Mouse (Mus musculus) ES-E14 (cell line): ENCODE results near the gene Sphk2. TPM values are rescaled to one million over a fixed set of nuclear protein-coding genes. Genes with fewer than 3 reads are reported as not detected.

Experiments used
- DNase-seq: peaks from one replicate; pipeline ENCODE4 v3.0.0-alpha.2; 2013; ENCODE audit warnings: low read depth, low spot score
- H3K27ac ChIP-seq: 2 replicates; pipeline ENCODE4 v1.5.1; 2012; ENCODE audit warnings: low read depth, mild to moderate bottlenecking, low read length, moderate library complexity, mixed read lengths; ENCODE audit not compliant: poor library complexity, insufficient read depth, severe bottlenecking
- H3K36me3 ChIP-seq: 2 replicates; pipeline ENCODE4 v1.6.1; 2012; ENCODE audit warnings: mild to moderate bottlenecking, low read length, moderate library complexity, mixed read lengths; ENCODE audit not compliant: control insufficient read depth, poor library complexity, insufficient read depth, severe bottlenecking
- H3K4me1 ChIP-seq, 2 experiments: fragments of 150-350 bp in 1 of 2; sonication (generic) in 1 of 2; 2 replicates each; pipeline ENCODE4 v1.6.1; 2012; ENCODE audit warnings: low read length in 2 of 2, mild to moderate bottlenecking in 1 of 2, mixed read lengths in 1 of 2; ENCODE audit not compliant: control insufficient read depth in 2 of 2, insufficient read depth in 2 of 2, poor library complexity in 1 of 2
- H3K4me3 ChIP-seq, 2 experiments: fragments of 150-350 bp in 1 of 2; sonication (generic) in 1 of 2; 2 replicates each; pipeline ENCODE4 v1.5.1; 2012; ENCODE audit warnings: low read length in 2 of 2, low read depth in 1 of 2, mild to moderate bottlenecking in 1 of 2, mixed read lengths in 1 of 2; ENCODE audit not compliant: insufficient read depth in 1 of 2, poor library complexity in 1 of 2, severe bottlenecking in 1 of 2
- H3K9ac ChIP-seq: 2 replicates; pipeline ENCODE4 v1.6.1; 2012; ENCODE audit warnings: low read depth, mild to moderate bottlenecking, low read length, mixed read lengths; ENCODE audit not compliant: poor library complexity, insufficient read depth, severe bottlenecking
- H3K9me3 ChIP-seq: fragments of 150-350 bp; sonication (generic); 2 replicates; pipeline ENCODE4 v1.6.1; 2012; ENCODE audit warnings: low read depth, mild to moderate bottlenecking, low read length; ENCODE audit not compliant: control insufficient read depth, insufficient read depth
- CHD2 ChIP-seq: IDR thresholded peaks from 2 replicates; pipeline ENCODE4 v1.6.1; 2014; ENCODE audit warnings: mild to moderate bottlenecking, low read depth, low read length, inconsistent platforms
- HCFC1 ChIP-seq: IDR thresholded peaks from 2 replicates; pipeline ENCODE4 v1.6.1; 2012; ENCODE audit warnings: low read length, inconsistent platforms, borderline replicate concordance; ENCODE audit not compliant: insufficient read depth
- MAFK ChIP-seq: IDR thresholded peaks from 2 replicates; pipeline ENCODE4 v1.6.1; 2014; ENCODE audit warnings: mild to moderate bottlenecking, low read depth, low read length, inconsistent platforms; ENCODE audit not compliant: insufficient read depth
- ZC3H11A ChIP-seq: IDR thresholded peaks from 2 replicates; pipeline ENCODE4 v1.6.1; 2012; ENCODE audit warnings: low read depth, mild to moderate bottlenecking, inconsistent platforms, low read length, borderline replicate concordance
- ZNF384 ChIP-seq: IDR thresholded peaks from 2 replicates; pipeline ENCODE4 v1.6.1; 2012; ENCODE audit warnings: low read depth, low read length, inconsistent platforms
- in situ Hi-C, 2 experiments: fragments of 600-800 bp; cut with MboI; formaldehyde crosslinking; loops; one replicate each; pipeline ENCODE4 v1.15.1; 2025; ENCODE audit warnings: low sequenced_read_pairs in 2 of 2, inconsistent platforms in 1 of 2; ENCODE audit not compliant: unreplicated experiment in 2 of 2
- total RNA-seq: library from RNA; depleted of rRNA; stranded (reverse); fragments of 300-350 nt; gene quantifications from 2 replicates; pipeline ENCODE4 v1.2.3, GENCODE M21; 2012

Gene Sphk2
- total RNA-seq, 1 experiment: 21.5 TPM

DNA sequence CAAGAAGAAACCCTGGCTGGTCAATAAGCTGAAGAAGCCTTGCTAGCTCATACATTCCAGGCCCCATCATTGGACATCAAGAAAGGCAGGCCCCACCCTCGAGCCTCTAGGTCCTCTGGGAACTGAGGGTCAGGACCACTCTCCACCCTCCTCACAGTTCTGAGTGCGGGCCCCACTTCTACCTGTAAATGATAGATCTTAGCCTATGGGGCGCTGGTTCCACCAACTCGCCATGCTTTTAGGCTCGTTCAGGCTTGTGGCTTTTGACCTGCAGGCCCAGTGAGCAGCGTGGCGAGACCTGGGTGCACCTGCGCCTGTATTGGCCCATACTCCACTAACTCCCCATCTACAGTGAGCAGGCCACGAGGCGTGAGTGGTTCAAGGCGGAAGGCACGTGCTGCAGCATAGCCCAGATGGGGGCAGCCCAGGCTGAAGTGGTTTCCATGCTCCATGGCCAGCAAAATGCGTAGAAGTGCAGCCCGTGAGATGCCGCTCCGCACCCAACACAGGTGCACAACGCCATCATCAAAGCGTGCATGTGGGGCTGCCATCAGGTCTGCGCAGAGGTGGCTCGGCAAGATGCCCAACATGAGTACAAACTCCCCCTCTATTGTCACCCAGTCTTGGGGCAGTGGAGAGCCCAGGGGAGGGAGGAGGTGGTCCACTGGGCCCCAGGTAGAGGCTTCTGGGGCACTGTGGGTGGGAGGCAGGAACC lies 7.2 kb downstream of the Sphk2 start:
- TF ChIP-seq MAFK: no peak
- TF ChIP-seq CHD2: no peak
- TF ChIP-seq ZC3H11A: no peak
- TF ChIP-seq ZNF384: no peak
- in situ Hi-C loops: no loop called here
- Histone ChIP-seq H3K36me3 (peaks cover 29% of the 10 kb centered on the region), H3K4me3 (peak overlapping the region in 1 of 2 experiments; percentile 5; a peak in 1 of 4 replicates), H3K9me3 (no peaks in the 10 kb centered on the region), H3K27ac (no peak overlapping the region), H3K9ac (0 out of 2 replicates have a peak overlapping the region, but pooled peaks have one; percentile 8), H3K4me1 (peaks cover 5 to 35% of the 10 kb centered on the region in 2 experiments; a peak in 3 of 4 replicates)
- no peak for DNase-seq

DNA sequence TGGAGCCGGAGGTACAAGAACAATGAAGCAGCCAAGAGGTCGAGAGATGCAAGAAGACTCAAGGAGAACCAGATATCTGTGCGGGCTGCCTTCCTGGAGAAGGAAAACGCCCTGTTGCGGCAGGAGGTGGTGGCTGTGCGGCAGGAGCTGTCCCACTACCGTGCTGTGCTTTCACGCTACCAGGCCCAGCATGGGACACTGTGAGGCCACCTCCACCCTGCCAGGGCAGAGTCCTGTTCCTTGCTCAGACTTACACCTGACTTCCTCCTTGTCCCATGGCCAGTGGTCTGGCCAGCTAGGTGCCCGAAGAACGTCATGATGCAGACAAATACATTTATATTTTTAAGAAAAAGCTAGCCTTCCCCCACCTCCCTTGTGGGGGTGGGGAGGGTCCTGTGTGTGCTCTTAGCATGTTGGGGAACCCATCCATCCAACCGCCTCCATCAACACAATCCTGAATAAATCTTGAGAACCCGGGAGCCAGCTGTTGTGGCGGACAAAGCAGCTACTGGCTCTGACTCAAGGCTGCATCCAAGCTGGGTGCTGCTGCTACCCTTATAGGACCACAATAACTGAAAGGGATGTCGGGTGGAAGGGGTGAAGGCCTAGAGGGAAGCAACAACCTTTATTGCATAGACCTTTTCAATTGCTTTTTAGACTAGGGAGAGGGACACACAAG lies 8.0 kb downstream of the Sphk2 start:
- Histone ChIP-seq H3K9ac (no peak overlapping the region), H3K4me3 (no peak overlapping the region)
- no peak for DNase-seq

DNA sequence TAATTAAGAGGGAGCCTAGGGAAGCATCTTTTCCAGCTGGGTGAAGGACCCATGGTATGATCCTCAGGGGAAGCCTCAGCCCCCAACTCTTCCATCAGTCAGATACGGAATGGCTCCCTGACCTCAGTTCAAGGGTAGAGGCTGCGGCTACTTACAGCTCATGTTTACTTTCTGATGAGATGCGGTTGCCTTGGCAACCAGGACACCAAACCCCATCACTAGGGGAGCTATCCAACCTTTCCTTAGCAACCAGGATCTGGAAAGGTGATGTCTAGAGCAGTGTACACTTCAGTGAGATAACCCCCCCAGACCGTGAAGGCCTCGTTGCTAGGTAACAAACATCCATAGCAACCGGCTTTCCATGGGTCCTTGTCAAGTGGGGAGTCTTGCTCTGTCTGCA lies 8.8 kb downstream of the Sphk2 start:
- H3K9ac ChIP-seq: no peak overlapping the region
- no peak for DNase-seq
- H3K4me1 ChIP-seq: peaks cover 5 to 32% of the 10 kb centered on the region in 2 experiments; a peak in 3 of 4 replicates
- H3K9me3 ChIP-seq: no peaks in the 10 kb centered on the region
- no peak for TF ChIP-seq ZNF384
- no peak for TF ChIP-seq HCFC1
- no peak for TF ChIP-seq ZC3H11A
- TF ChIP-seq MAFK: no peak
- TF ChIP-seq CHD2: no peak
- no peak overlapping the region for H3K4me3 ChIP-seq
- no peak overlapping the region for H3K27ac ChIP-seq
- in situ Hi-C loops: no loop called here
- H3K36me3 ChIP-seq: peaks cover 29% of the 10 kb centered on the region

More for the DNA sequence above, 8.0 kb downstream of the Sphk2 start:
- in situ Hi-C loops: no loop called here
- Histone ChIP-seq H3K9me3 (no peaks in the 10 kb centered on the region), H3K27ac (no peak overlapping the region), H3K36me3 (peaks cover 29% of the 10 kb centered on the region), H3K4me1 (peaks cover 5 to 36% of the 10 kb centered on the region in 2 experiments; a peak in 3 of 4 replicates)
- TF ChIP-seq CHD2 (no peak), HCFC1 (no peak), MAFK (no peak), ZNF384 (no peak), ZC3H11A (no peak)

GRCm38 (mm10) chr7:45708221-45708761 lies 9.5 kb downstream of the Sphk2 start:
- DNase-seq: no peak
- Histone ChIP-seq H3K36me3 (peaks cover 26% of the 10 kb centered on the region), H3K4me3 (peak overlapping the region; percentile 56 to 70; a peak in 3 of 4 replicates), H3K4me1 (peaks cover 5 to 34% of the 10 kb centered on the region in 2 experiments; a peak in 3 of 4 replicates), H3K9ac (peak overlapping the region; percentile 72; the same call in 1 of the 2 replicates), H3K9me3 (no peaks in the 10 kb centered on the region), H3K27ac (peak overlapping the region; percentile 15; the same call in 1 of the 2 replicates)
- in situ Hi-C loops: no loop called here
- no peak for TF ChIP-seq CHD2
- no peak for TF ChIP-seq ZC3H11A
- no peak for TF ChIP-seq MAFK
- no peak for TF ChIP-seq ZNF384
- no peak for TF ChIP-seq HCFC1
